Comparison of ENCODE assay signal across 8 mouse cellular contexts in the genomic region with DNA sequence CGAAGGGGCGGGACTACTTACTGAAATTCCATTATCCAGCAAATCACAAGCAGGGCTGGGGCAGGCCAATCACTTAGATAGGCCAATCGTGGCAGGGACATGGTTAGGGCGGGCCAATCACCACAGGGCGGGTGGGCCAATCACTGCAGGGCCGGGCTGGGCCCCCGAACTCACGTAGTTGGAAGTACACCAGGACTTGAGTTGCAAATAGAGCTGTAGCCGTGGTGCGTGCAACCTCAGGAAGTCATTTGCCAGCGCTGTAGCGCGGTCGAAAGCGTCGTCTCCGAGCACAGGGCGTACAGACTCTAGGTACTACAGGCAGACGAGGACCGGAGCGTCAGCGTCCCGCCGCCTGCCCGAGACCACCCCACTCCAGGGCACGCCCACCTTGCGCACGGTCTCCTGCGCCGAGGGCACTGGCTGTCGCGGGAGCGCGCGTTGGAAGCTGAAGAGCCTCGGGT. TPM values are rescaled to one million over a fixed set of nuclear protein-coding genes. Genes with fewer than 3 reads are reported as not detected.
A peak's percentile ranks its signal among the peaks of the same experiment; 100 is the strongest.
DNase-seq lines count a peak whose midpoint lies in the region; ATAC-seq lines count a peak whose summit lies in the region.

No protein-coding gene starts in this region.

- intact Hi-C loops in gastrocnemius, postnatal 14 days (cut with DNase I; ENCODE audit: low total_unique reads) = no loop called here
- intact Hi-C loops in left cerebral cortex, postnatal 36 days (cut with DNase I) = loop anchor here (5.0 kb wide), 1 partner anchor 43 kb away; a partner anchor contains a TSS

- peak; percentile 90 for ATAC-seq in inflammation-experienced regulatory T-cells, adult 6 months

- DNase-seq in adrenal gland, adult 2 months = peak; percentile 92
- DNase-seq in embryo, embryonic 10 days (ENCODE audit: low spot score) = peak; percentile 96
- DNase-seq in gastrocnemius, postnatal 14 days = peak; percentile 88
- peak; percentile 79 to 81 for DNase-seq in left cerebral cortex, postnatal 36 days (ENCODE audit: low spot score in 2 of 2)
- peak; percentile 92 for DNase-seq in mesoderm, embryonic 11.5 days (ENCODE audit: low read depth, low spot score)
- DNase-seq in right cerebral cortex, postnatal 4 days = peak; percentile 84
- peak; percentile 87 for DNase-seq in urinary bladder, postnatal 4 days (ENCODE audit: low spot score in 2 of 2)

RNA-seq across cellular contexts. Expression of a gene that starts 4.4 kb away (rescaled TPM):
- 10 to 100 TPM in 1 of 2 experiments, 1 to 10 TPM in 1; 7.3 to 13.5 TPM for total RNA-seq in adrenal gland, adult 2 months (2021)
- polyA plus RNA-seq in adrenal gland, adult 2 months (2012; rRNA removed) = 29.6 and 37.5 TPM in 2 replicates
- 1 to 10 TPM; 2.3 to 2.7 TPM for total RNA-seq in gastrocnemius, postnatal 14 days (2021)
- 1 to 10 TPM in 2 of 3 experiments, under 1 TPM in 1; 0.23 to 1.9 (median 1.5) TPM for polyA plus RNA-seq in inflammation-experienced regulatory T-cells, adult 6 months (2017; shearing (Covaris generic))
- 10 to 100 TPM; 85.4 to 97.7 TPM for total RNA-seq in left cerebral cortex, postnatal 36 days (2021)

RNA-seq across cellular contexts. Expression of a gene that starts 16.1 kb away (rescaled TPM):
- 100 to 1,000 TPM; 166 to 234 TPM for total RNA-seq in adrenal gland, adult 2 months (2021)
- polyA plus RNA-seq in adrenal gland, adult 2 months (2012; rRNA removed) = 101 and 122 TPM in 2 replicates
- 100 to 1,000 TPM; 144 to 227 TPM for total RNA-seq in gastrocnemius, postnatal 14 days (2021)
- polyA plus RNA-seq in inflammation-experienced regulatory T-cells, adult 6 months (2017; shearing (Covaris generic)) = 10 to 100 TPM; 37.3 to 84.6 (median 70.6) TPM
- total RNA-seq in left cerebral cortex, postnatal 36 days (2021) = 100 to 1,000 TPM; 143 to 145 TPM

RNA-seq across cellular contexts. Expression of a gene that starts 27.2 kb away (rescaled TPM):
- 100 to 1,000 TPM; 105 to 130 TPM for total RNA-seq in adrenal gland, adult 2 months (2021)
- polyA plus RNA-seq in adrenal gland, adult 2 months (2012; rRNA removed) = 93.3 and 98.1 TPM in 2 replicates
- total RNA-seq in gastrocnemius, postnatal 14 days (2021) = 10 to 100 TPM; 20.0 to 22.2 TPM
- polyA plus RNA-seq in inflammation-experienced regulatory T-cells, adult 6 months (2017; shearing (Covaris generic)) = 100 to 1,000 TPM in 2 of 3 experiments, 10 to 100 TPM in 1; 83.6 to 119 (median 115) TPM
- total RNA-seq in left cerebral cortex, postnatal 36 days (2021) = 10 to 100 TPM; 29.2 to 38.7 TPM

RNA-seq across cellular contexts. Expression of a gene that starts 27.3 kb away (rescaled TPM):
- total RNA-seq in adrenal gland, adult 2 months (2021) = not detected
- 0.13 and 0.31 TPM in 2 replicates for polyA plus RNA-seq in adrenal gland, adult 2 months (2012; rRNA removed)
- total RNA-seq in gastrocnemius, postnatal 14 days (2021) = not detected
- not detected for polyA plus RNA-seq in inflammation-experienced regulatory T-cells, adult 6 months (2017; shearing (Covaris generic))
- 1 to 10 TPM; 1.4 to 3.4 TPM for total RNA-seq in left cerebral cortex, postnatal 36 days (2021)

RNA-seq across cellular contexts. Expression of a gene that starts 28.3 kb away (rescaled TPM):
- 10 to 100 TPM; 20.1 to 20.3 TPM for total RNA-seq in adrenal gland, adult 2 months (2021)
- 40.4 and 50.3 TPM in 2 replicates for polyA plus RNA-seq in adrenal gland, adult 2 months (2012; rRNA removed)
- 10 to 100 TPM in 1 of 2 experiments, 1 to 10 TPM in 1; 10.0 to 10.6 TPM for total RNA-seq in gastrocnemius, postnatal 14 days (2021)
- 10 to 100 TPM; 21.0 to 29.3 (median 26.6) TPM for polyA plus RNA-seq in inflammation-experienced regulatory T-cells, adult 6 months (2017; shearing (Covaris generic))
- total RNA-seq in left cerebral cortex, postnatal 36 days (2021) = 1 to 10 TPM; 1.8 to 2.6 TPM

Comparison
In these comparisons a context has a peak if more than half of its experiments do, and no peak if none do; other contexts are left out.
1. Peak in every context shown above with its lines: DNase-seq and ATAC-seq.
2. RNA of a gene that starts 4.4 kb away (total RNA-seq): 85.4 to 97.7 TPM in left cerebral cortex, postnatal 36 days; 7.3 to 13.5 TPM in adrenal gland, adult 2 months and 2.3 to 2.7 TPM in gastrocnemius, postnatal 14 days; every median in the first group is over 4 times any median in the second.